In the genomic region with DNA sequence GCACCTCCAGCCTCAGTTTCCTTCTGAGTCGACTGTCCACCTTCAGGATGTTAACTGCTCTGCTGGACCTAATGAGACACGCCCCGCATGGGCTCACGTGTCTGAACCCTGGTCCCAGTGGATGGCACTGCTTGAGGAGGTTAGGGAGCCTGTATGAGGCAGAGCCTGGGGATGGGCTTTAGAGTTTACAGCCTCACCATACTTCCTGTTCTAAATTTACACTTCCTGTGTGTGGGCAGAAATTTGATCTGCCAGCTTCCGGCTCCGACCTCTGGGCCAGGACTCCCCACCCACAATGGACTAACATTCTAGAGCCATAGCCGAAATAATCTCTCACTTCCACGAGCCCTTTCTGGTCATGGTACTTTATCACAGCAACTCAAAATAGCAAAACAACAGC, we compare ENCODE assay signal across 12 mouse cellular contexts. TPM values are rescaled to one million over a fixed set of nuclear protein-coding genes. Genes with fewer than 3 reads are reported as not detected.
DNase-seq lines count a peak whose midpoint lies in the region; ATAC-seq and TF ChIP-seq lines count a peak whose summit lies in the region.
"Had no signal": no experiment of that assay in that cellular context is flagged by ENCODE, and none has a peak within 500 bp of the region (broad histone marks: within the 10 kb centered on the region; RNA-seq: fewer than 3 reads in every experiment).

No protein-coding gene starts in this region.

- no peak for TF ChIP-seq CTCF in bone marrow macrophage, adult 2 months (IDR thresholded peaks at IDR 0.05; ENCODE audit: low read depth, low read length)
- TF ChIP-seq CTCF in hindbrain, postnatal 0 days (IDR thresholded peaks at IDR 0.05; ENCODE audit: low read depth), result no peak

- no peak overlapping the region for H3K9ac ChIP-seq in hindbrain, postnatal 0 days (replicated peaks; ENCODE audit: low read length)
- H3K9ac ChIP-seq: stomach, embryonic 15.5 days had no signal

- peak overlapping the region; percentile 40 for H3K27ac ChIP-seq in bone marrow macrophage, adult 2 months (ENCODE audit: insufficient read depth, low read depth, low read length)
- no peak overlapping the region for H3K27ac ChIP-seq in hindbrain, postnatal 0 days
- H3K27ac ChIP-seq: stomach, embryonic 15.5 days had no signal

- no peaks in the 10 kb centered on the region for H3K9me3 ChIP-seq in hindbrain, postnatal 0 days (ENCODE audit: low read length)
- H3K9me3 ChIP-seq: stomach, embryonic 15.5 days had no signal

- no peaks in the 10 kb centered on the region for H3K36me3 ChIP-seq in hindbrain, postnatal 0 days (ENCODE audit: insufficient read depth, low read length)
- H3K36me3 ChIP-seq: stomach, embryonic 15.5 days had no signal

- H3K4me3 ChIP-seq in bone marrow macrophage, adult 2 months (ENCODE audit: insufficient read depth, low read length), result no peak overlapping the region
- no peak overlapping the region for H3K4me3 ChIP-seq in hindbrain, postnatal 0 days (ENCODE audit: low read length)
- H3K4me3 ChIP-seq: stomach, embryonic 15.5 days had no signal

- H3K4me1 ChIP-seq in bone marrow macrophage, adult 2 months (ENCODE audit: control insufficient read depth, insufficient read depth, low read length), result peaks cover 13% of the 10 kb centered on the region
- H3K4me1 ChIP-seq in hindbrain, postnatal 0 days (ENCODE audit: insufficient read depth, low read length), result no peaks in the 10 kb centered on the region
- H3K4me1 ChIP-seq: stomach, embryonic 15.5 days had no signal

- 82% methylated on average over 8 of the region's 8 CpGs for WGBS in hindbrain, postnatal 0 days

- DNase-seq in lung, postnatal 36 days, result peak; percentile 26
- DNase-seq in lung, postnatal 14 days, result no peak
- DNase-seq in thymus, postnatal 36 days, result peak; percentile 11 to 27
- no peak for DNase-seq in hindbrain, postnatal 0 days (ENCODE audit: low spot score)
- DNase-seq in urinary bladder, postnatal 36 days (ENCODE audit: low spot score in 2 of 2), result no peak
- DNase-seq: cerebellum, postnatal 25 days; gastrocnemius, postnatal 25 days; kidney, postnatal 14 days; lung, adult 18-20 months had no signal

- ATAC-seq in megakaryocyte, adult 5-6 weeks (ENCODE audit: poor library complexity, severe bottlenecking), result peak; percentile 89
- ATAC-seq in hindbrain, postnatal 0 days, result no peak

- no peak for TF ChIP-seq POLR2A in bone marrow macrophage, adult 2 months (IDR thresholded peaks at IDR 0.05; ENCODE audit: borderline replicate concordance, low read depth, low read length)

- no peaks in the 10 kb centered on the region for H3K27me3 ChIP-seq in hindbrain, postnatal 0 days (ENCODE audit: insufficient read depth, low read length)
- H3K27me3 ChIP-seq: stomach, embryonic 15.5 days had no signal

- H3K4me2 ChIP-seq in hindbrain, postnatal 0 days (ENCODE audit: low read depth, low read length), result no peak overlapping the region
- H3K4me2 ChIP-seq: stomach, embryonic 15.5 days had no signal

RNA-seq across cellular contexts. Expression of gene Arfip1, which starts 35.2 kb away (rescaled TPM):
- polyA plus RNA-seq in bone marrow macrophage, adult 2 months (2012; ENCODE audit: insufficient read depth, insufficient read length, missing spikeins), result 38.8 and 48.7 TPM in 2 replicates
- 54.8 and 58.1 TPM in 2 replicates for total RNA-seq in megakaryocyte, adult 5-6 weeks (2015)
- 91.4 and 91.8 TPM in 2 replicates for total RNA-seq in megakaryocyte, adult 5-6 weeks (2017)
- total RNA-seq in hindbrain, postnatal 0 days (2014; rRNA removed), result 15.3 and 15.4 TPM in 2 replicates
- polyA plus RNA-seq in hindbrain, postnatal 0 days (2015; fragmentation: Nextera tagmentation; extraction: Ambion mirVana), result 22.8 and 23.5 TPM in 2 replicates

RNA-seq across cellular contexts. Expression of gene Tigd4, which starts 46.2 kb away (rescaled TPM):
- not detected in 2 replicates for polyA plus RNA-seq in bone marrow macrophage, adult 2 months (2012; ENCODE audit: insufficient read depth, insufficient read length, missing spikeins)
- not detected in 2 replicates for total RNA-seq in megakaryocyte, adult 5-6 weeks (2015)
- not detected in 2 replicates for total RNA-seq in megakaryocyte, adult 5-6 weeks (2017)
- not detected in 2 replicates for total RNA-seq in hindbrain, postnatal 0 days (2014; rRNA removed)
- polyA plus RNA-seq in hindbrain, postnatal 0 days (2015; fragmentation: Nextera tagmentation; extraction: Ambion mirVana), result 0.06 TPM in 1 of 2 replicates, not detected in the other

Comparison
In these comparisons a context has a peak if more than half of its experiments do, and no peak if none do; other contexts are left out.
1. DNase-seq: peak in lung, postnatal 36 days (single experiment) and thymus, postnatal 36 days (2 of 2); none in lung, postnatal 14 days (single experiment), hindbrain, postnatal 0 days (single experiment) and urinary bladder, postnatal 36 days (0 of 2).